Mouse (Mus musculus) ES-E14 (cell line): ENCODE data around the gene Brca2.

Experiments used
- CHD2 ChIP-seq: IDR thresholded peaks from 2 replicates; pipeline ENCODE4 v1.6.1; 2014; ENCODE audit warnings: mild to moderate bottlenecking, low read depth, low read length, inconsistent platforms
- HCFC1 ChIP-seq: IDR thresholded peaks from 2 replicates; pipeline ENCODE4 v1.6.1; 2012; ENCODE audit warnings: low read length, inconsistent platforms, borderline replicate concordance; ENCODE audit not compliant: insufficient read depth
- ZNF384 ChIP-seq: IDR thresholded peaks from 2 replicates; pipeline ENCODE4 v1.6.1; 2012; ENCODE audit warnings: low read depth, low read length, inconsistent platforms

GRCm38 (mm10) chr5:150595366-150596016, 73.1 kb downstream of the Brca2 start:
- TF ChIP-seq CHD2: no peak
- no peak for TF ChIP-seq HCFC1
- TF ChIP-seq ZNF384: no peak
